In genomic region chr5:147819895-147820294, GRCm38 (mm10) we compare ENCODE assay signal across 27 mouse cellular contexts. TPM values are rescaled to one million over a fixed set of nuclear protein-coding genes. Genes with fewer than 3 reads are reported as not detected.
DNase-seq lines count a peak whose midpoint lies in the region; ATAC-seq and TF ChIP-seq lines count a peak whose summit lies in the region.
"Had no signal": no experiment of that assay in that cellular context is flagged by ENCODE, and none has a peak within 500 bp of the region (broad histone marks: within the 10 kb centered on the region; RNA-seq: fewer than 3 reads in every experiment).

No protein-coding gene starts in this region.

- no peak overlapping the region for H3K4me3 ChIP-seq in kidney, postnatal 0 days (replicated peaks; ENCODE audit: low read depth, low read length)
- H3K4me3 ChIP-seq in testis, adult 2 months (ENCODE audit: control insufficient read depth, low read depth, low read length) = no peak overlapping the region; the same call in 1 of the 2 replicates
- H3K4me3 ChIP-seq in ES-E14 (ENCODE audit: insufficient read depth in 1 of 2, low read depth in 1 of 2, low read length in 2 of 2, poor library complexity in 1 of 2, severe bottlenecking in 1 of 2) = no peak overlapping the region
- H3K4me3 ChIP-seq: erythroblast, embryonic 14.5 days; gastrocnemius, adult 2 months; heart, embryonic 12.5 days; limb, embryonic 12.5 days; midbrain, embryonic 10.5 days; midbrain, embryonic 15.5 days had no signal

- in situ Hi-C loops in ES-E14 (cut with MboI; ENCODE audit: low sequenced_read_pairs in 2 of 2, unreplicated experiment in 2 of 2) = no loop called here

- no peak overlapping the region for H3K27ac ChIP-seq in kidney, postnatal 0 days
- no peak overlapping the region for H3K27ac ChIP-seq in testis, adult 2 months (ENCODE audit: control insufficient read depth, insufficient read depth, low read depth, low read length)
- H3K27ac ChIP-seq in ES-E14 (ENCODE audit: insufficient read depth, low read depth, low read length, poor library complexity, severe bottlenecking) = no peak overlapping the region
- H3K27ac ChIP-seq: gastrocnemius, adult 2 months; hindbrain, embryonic 14.5 days; limb, embryonic 12.5 days; midbrain, embryonic 10.5 days; midbrain, embryonic 15.5 days had no signal

- 0 out of 2 replicates have a peak, but pooled peaks cover 6% of the 10 kb centered on the region for H3K9me3 ChIP-seq in kidney, postnatal 0 days (replicated peaks; ENCODE audit: low read length)
- no peaks in the 10 kb centered on the region for H3K9me3 ChIP-seq in ES-E14 (ENCODE audit: control insufficient read depth, insufficient read depth, low read depth, low read length)
- H3K9me3 ChIP-seq: midbrain, embryonic 15.5 days had no signal

- no peak for TF ChIP-seq POLR2A in testis, adult 2 months (IDR thresholded peaks at IDR 0.05; ENCODE audit: control insufficient read depth, low read depth, low read length)
- no peak for TF ChIP-seq POLR2A in brain, embryonic 14.5 days (IDR thresholded peaks at IDR 0.05; ENCODE audit: borderline replicate concordance, extremely low read depth, insufficient read depth, insufficient read length, poor library complexity, severe bottlenecking)

- no peak for DNase-seq in kidney, postnatal 0 days (ENCODE audit: low spot score)
- no peak for DNase-seq in kidney, adult 11 months
- no peak for DNase-seq in testis, postnatal 14 days (ENCODE audit: low spot score)
- peak; percentile 64 for DNase-seq in ES-E14 (ENCODE audit: low read depth, low spot score)
- no peak for DNase-seq in brain, embryonic 14.5 days (ENCODE audit: low read depth)
- no peak for DNase-seq in right cerebral cortex, postnatal 25 days
- DNase-seq in left cerebral cortex, postnatal 4 days = no peak
- DNase-seq: adrenal gland, postnatal 25 days; B cell, adult 2 months; cerebellum, adult 2 months; cerebellum, postnatal 14 days; gastrocnemius, adult 2 months; heart, postnatal 4 days; kidney, adult 2 months; kidney, postnatal 4 days; layer of hippocampus, adult 9-11 months; liver, postnatal 0 days; right cerebral cortex, adult 18-20 months had no signal

- no peak overlapping the region for H3K4me2 ChIP-seq in kidney, postnatal 0 days (ENCODE audit: low read length)
- H3K4me2 ChIP-seq: heart, embryonic 12.5 days; hindbrain, embryonic 14.5 days; limb, embryonic 12.5 days; liver, embryonic 11.5 days; midbrain, embryonic 15.5 days had no signal

- TF ChIP-seq CTCF in kidney, postnatal 0 days (IDR thresholded peaks at IDR 0.05; ENCODE audit: low read depth) = peak; percentile 9; the same call in 1 of the 2 replicates
- TF ChIP-seq CTCF in testis, adult 2 months (IDR thresholded peaks at IDR 0.05; ENCODE audit: control insufficient read depth, insufficient read depth, insufficient replicate concordance, low read depth, low read length) = peak; percentile 41; the same call in 1 of the 2 replicates
- 0 out of 2 replicates have a peak, but pooled peaks have one; percentile 8 for TF ChIP-seq CTCF in brain, embryonic 14.5 days (IDR thresholded peaks at IDR 0.05; ENCODE audit: borderline replicate concordance, extremely low read depth, insufficient read depth, insufficient read length)

- ATAC-seq in kidney, postnatal 0 days (replicated peaks; ENCODE audit: low FRiP score, low read depth) = no peak
- ATAC-seq: forebrain, embryonic 16.5 days; liver, postnatal 0 days; midbrain, embryonic 15.5 days had no signal

- H3K4me1 ChIP-seq in kidney, postnatal 0 days (replicated peaks; ENCODE audit: insufficient read depth, low read length) = no peaks in the 10 kb centered on the region
- peaks cover under 1% of the 10 kb centered on the region for H3K4me1 ChIP-seq in testis, adult 2 months (ENCODE audit: control insufficient read depth, insufficient read depth, low read length)
- peaks cover 0 to 6% of the 10 kb centered on the region in 2 experiments; a peak in 1 of 4 replicates for H3K4me1 ChIP-seq in ES-E14 (ENCODE audit: control insufficient read depth in 2 of 2, insufficient read depth in 2 of 2, low read length in 2 of 2, poor library complexity in 1 of 2)
- H3K4me1 ChIP-seq: heart, embryonic 12.5 days; limb, embryonic 12.5 days; midbrain, embryonic 10.5 days; midbrain, embryonic 15.5 days had no signal

- H3K27me3 ChIP-seq in kidney, postnatal 0 days (ENCODE audit: insufficient read depth, low read length) = no peaks in the 10 kb centered on the region
- no peaks in the 10 kb centered on the region for H3K27me3 ChIP-seq in testis, adult 2 months (ENCODE audit: control insufficient read depth, insufficient read depth, low read length)
- H3K27me3 ChIP-seq: heart, embryonic 12.5 days; limb, embryonic 12.5 days; midbrain, embryonic 15.5 days had no signal

- WGBS in kidney, postnatal 0 days = 88% methylated on average over 7 of the region's 7 CpGs

- intact Hi-C loops in left cerebral cortex, postnatal 4 days (cut with DNase I) = no loop called here

- no peak overlapping the region for H3K9ac ChIP-seq in kidney, postnatal 0 days (ENCODE audit: low read depth, low read length)
- no peak overlapping the region for H3K9ac ChIP-seq in ES-E14 (ENCODE audit: insufficient read depth, low read depth, low read length, poor library complexity, severe bottlenecking)
- H3K9ac ChIP-seq: heart, embryonic 12.5 days; hindbrain, embryonic 14.5 days; limb, embryonic 12.5 days; liver, postnatal 0 days; midbrain, embryonic 15.5 days had no signal

- no peaks in the 10 kb centered on the region for H3K36me3 ChIP-seq in kidney, postnatal 0 days (ENCODE audit: insufficient read depth, low read length)
- no peaks in the 10 kb centered on the region for H3K36me3 ChIP-seq in testis, adult 2 months (ENCODE audit: control insufficient read depth, insufficient read depth, low read length)
- no peaks in the 10 kb centered on the region for H3K36me3 ChIP-seq in ES-E14 (ENCODE audit: control insufficient read depth, insufficient read depth, low read length, poor library complexity, severe bottlenecking)
- H3K36me3 ChIP-seq: heart, embryonic 12.5 days; limb, embryonic 12.5 days; midbrain, embryonic 10.5 days; midbrain, embryonic 15.5 days had no signal

TF ChIP-seq in ES-E14, 5 proteins besides CTCF, POLR2A, EP300 and RAD21:
- TF ChIP-seq HCFC1 (IDR thresholded peaks at IDR 0.05; ENCODE audit: borderline replicate concordance, insufficient read depth, low read length) (no peak), ZC3H11A (IDR thresholded peaks at IDR 0.05; ENCODE audit: borderline replicate concordance, low read depth, low read length) (peak; percentile 86; the same call in 1 of the 2 replicates)

RNA-seq across cellular contexts. Expression of gene Pomp, which starts 40.4 kb away (rescaled TPM):
- polyA plus RNA-seq in kidney, postnatal 0 days (2015; fragmentation: Nextera tagmentation; extraction: Ambion mirVana) = 521 and 525 TPM in 2 replicates
- polyA plus RNA-seq in testis, adult 2 months (2012; rRNA removed) = 38.1 and 41.7 TPM in 2 replicates
- total RNA-seq in ES-E14 (2012; rRNA removed) = 97.3 and 165 TPM in 2 replicates
- 227 and 275 TPM in 2 replicates for polyA plus RNA-seq in brain, embryonic 14.5 days (2012; rRNA removed)
- total RNA-seq in left cerebral cortex, postnatal 4 days (2021) = 100 to 1,000 TPM; 143 to 160 TPM
